Mouse (Mus musculus): Measurements from ENCODE around the gene Ncam2. TPM values are rescaled to one million over a fixed set of nuclear protein-coding genes. Genes with fewer than 3 reads are reported as not detected.

Ncam2 gene
- 0.39 and 0.74 TPM in 2 replicates for polyA plus RNA-seq (2016; fragmentation: Nextera tagmentation; extraction: Ambion mirVana)

DNA sequence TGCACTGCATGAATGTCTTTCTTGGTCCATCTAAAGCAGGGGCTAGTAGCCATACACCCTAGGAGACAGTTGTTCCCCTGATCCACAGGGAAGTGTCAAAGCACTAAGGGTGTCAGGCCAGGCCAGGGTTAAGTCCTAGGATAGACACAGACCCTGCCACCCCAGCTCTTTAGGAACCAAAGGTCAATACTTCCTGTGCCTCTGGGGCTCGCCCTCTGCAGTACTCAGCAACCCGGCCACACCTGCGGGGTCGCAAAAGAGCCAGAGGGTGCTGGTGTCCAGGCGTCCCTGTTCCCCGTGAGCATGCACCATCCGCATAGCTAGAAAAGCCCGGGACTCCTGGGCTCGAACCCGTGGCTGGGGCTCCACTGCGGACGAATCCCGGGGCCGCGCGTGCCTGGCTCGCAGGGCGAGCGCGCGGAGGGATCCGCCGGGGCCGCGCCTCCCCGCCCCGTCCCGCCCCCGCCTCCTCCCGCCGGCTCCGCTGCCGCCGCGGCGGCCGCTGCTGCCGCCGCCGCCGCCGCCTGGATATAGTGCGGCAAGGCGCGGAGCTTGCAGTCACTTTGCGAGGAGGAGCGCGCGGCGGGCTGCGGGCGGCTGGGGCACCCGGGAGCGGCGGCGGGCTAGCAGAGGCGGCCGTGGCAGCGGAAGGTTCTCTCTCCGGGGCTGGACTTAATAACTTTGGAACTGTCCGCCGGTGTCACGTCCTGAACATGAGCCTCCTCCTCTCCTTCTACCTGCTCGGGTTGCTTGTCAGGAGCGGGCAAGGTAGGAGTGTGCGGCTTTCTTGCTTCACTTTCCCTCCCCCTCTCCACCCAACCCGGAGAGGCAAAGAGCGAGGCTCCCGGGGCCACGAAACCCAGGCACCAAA lies at the start of gene Ncam2:
Ncam2 (plus strand) TSS at position 497 of the 871 bp plus-strand sequence.
- WGBS: under 1% methylated on average over 70 of the region's 70 CpGs
- H3K27me3 ChIP-seq (replicated peaks; ENCODE audit: low read depth, poor library complexity, severe bottlenecking): no peaks in the 10 kb centered on the region
- DNase-seq (ENCODE audit: low spot score): peak; percentile 83
- no peaks in the 10 kb centered on the region for H3K9me3 ChIP-seq
- H3K36me3 ChIP-seq (replicated peaks): no peaks in the 10 kb centered on the region
- peak within 1 kb of the TSS; percentile 65; the same call in 1 of the 2 replicates for H3K27ac ChIP-seq (replicated peaks)
- peak within 1 kb of the TSS; percentile 70 for H3K4me3 ChIP-seq
- peaks cover 5% of the 10 kb centered on the region for H3K4me1 ChIP-seq

DNA sequence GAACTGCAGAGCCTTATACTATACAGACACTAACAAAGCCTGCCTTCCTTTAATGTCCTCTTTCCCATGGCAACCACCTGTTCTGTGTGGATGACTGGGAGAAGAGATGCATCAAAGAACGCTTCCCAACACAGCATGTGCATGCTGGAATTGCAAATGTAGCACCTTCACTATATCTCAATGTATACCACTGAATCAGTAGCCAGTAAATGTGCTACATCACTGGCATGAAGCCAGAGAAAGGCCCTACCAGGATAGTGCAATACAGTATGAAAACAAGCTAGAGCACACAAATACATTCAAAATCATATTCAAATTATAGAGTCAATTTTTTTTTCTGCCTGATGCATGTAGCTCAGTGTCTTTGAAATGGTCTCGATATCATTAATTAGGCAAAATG lies 29.7 kb upstream of the Ncam2 start:
- no peaks in the 10 kb centered on the region for H3K27me3 ChIP-seq (replicated peaks; ENCODE audit: low read depth, poor library complexity, severe bottlenecking)
- WGBS: 81% methylated on average over 2 of the region's 2 CpGs
- no peak for DNase-seq (ENCODE audit: low spot score)
- no peak overlapping the region for H3K4me3 ChIP-seq
- no peak overlapping the region for H3K27ac ChIP-seq (replicated peaks)
- H3K4me1 ChIP-seq: no peaks in the 10 kb centered on the region
- H3K9me3 ChIP-seq: no peaks in the 10 kb centered on the region
- H3K36me3 ChIP-seq (replicated peaks): no peaks in the 10 kb centered on the region

DNA sequence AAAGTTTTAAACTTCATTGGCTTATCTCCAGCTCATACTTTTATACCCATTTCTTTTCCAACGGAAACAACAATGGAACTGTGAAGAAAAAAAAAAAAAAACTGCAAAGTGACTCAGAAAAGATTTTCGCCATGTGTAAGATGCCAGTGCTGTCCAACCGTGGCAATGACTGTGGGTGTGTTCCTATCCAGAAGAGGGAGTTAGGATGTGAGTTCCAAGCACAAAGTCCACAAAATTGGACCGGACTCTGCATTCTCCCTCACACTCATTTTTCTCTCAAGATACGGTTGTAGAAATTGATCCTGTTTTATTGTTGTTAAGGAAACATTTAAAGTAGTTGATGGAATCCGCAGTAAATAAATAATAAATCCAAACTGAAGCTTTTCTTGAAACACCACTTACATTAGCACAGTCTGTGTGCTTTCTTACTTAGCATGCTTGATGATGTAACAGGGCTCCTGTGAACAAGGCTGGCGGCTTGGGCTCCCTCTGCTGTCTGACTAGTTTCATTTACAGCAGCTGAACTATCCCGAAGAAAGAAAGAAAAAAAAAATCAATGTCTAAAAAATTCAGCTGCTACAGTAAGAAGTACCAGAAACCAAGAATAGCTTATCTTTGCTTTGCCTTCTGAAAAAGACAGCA lies 25.1 kb upstream of the Ncam2 start:
- 57% methylated on average over 8 of the region's 8 CpGs for WGBS
- H3K9me3 ChIP-seq: no peaks in the 10 kb centered on the region
- DNase-seq (ENCODE audit: low spot score): peak; percentile 50
- no peaks in the 10 kb centered on the region for H3K27me3 ChIP-seq (replicated peaks; ENCODE audit: low read depth, poor library complexity, severe bottlenecking)
- no peaks in the 10 kb centered on the region for H3K4me1 ChIP-seq
- H3K27ac ChIP-seq (replicated peaks): no peak overlapping the region
- H3K4me3 ChIP-seq: no peak overlapping the region
- H3K36me3 ChIP-seq (replicated peaks): no peaks in the 10 kb centered on the region

DNA sequence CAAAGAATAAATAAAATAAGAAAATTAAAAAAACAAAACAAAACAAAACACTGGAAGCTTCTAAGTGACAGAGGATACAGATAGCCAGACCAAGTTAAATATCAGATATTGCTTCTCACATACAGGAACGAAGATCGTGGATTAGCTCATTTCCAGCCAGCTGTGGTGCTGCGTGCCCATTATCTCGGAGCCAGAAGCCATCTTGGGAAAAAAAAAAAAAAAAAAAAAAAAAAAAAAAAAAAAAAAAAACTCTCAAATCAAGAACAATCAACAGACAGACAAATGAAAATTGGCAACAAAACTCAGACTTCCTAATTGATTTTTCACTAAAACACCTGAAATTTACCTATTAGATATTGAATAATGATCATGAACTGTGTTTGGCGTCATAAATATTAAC lies 20.7 kb upstream of the Ncam2 start:
- H3K4me3 ChIP-seq: no peak overlapping the region
- H3K9me3 ChIP-seq: no peaks in the 10 kb centered on the region
- H3K36me3 ChIP-seq (replicated peaks): no peaks in the 10 kb centered on the region
- H3K27me3 ChIP-seq (replicated peaks; ENCODE audit: low read depth, poor library complexity, severe bottlenecking): no peaks in the 10 kb centered on the region
- DNase-seq (ENCODE audit: low spot score): no peak
- H3K27ac ChIP-seq (replicated peaks): no peak overlapping the region
- 90% methylated on average over 5 of the region's 5 CpGs for WGBS
- H3K4me1 ChIP-seq: no peaks in the 10 kb centered on the region

DNA sequence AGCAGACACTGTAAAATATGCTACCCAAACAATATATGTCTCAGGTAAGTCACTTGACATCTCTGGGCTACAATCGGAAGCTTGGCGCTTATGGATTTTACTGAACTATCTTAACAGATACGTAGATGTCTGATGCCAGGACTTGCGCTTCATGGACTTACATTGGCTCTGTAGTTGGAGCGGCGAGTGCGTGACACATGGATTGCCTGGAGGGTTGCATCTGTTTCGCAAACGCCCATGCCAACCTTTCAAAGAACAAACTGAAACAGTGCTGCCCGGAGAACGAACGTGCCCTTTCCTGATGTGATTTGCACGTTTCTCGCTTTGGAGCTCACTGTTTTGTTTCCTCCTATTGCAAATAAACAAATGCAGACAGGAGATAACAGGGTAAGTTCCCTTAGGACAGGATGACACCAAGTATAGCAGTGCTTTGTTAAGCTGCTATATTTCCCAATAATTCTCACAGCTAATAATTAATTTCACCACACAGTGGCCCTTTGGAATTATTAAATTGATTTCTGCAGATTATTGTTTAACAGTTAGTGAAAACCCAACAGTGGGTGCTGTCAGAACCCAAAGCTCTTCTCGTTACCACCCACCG lies 12.8 kb upstream of the Ncam2 start:
- no peak overlapping the region for H3K4me3 ChIP-seq
- H3K27ac ChIP-seq (replicated peaks): no peak overlapping the region
- H3K4me1 ChIP-seq: no peaks in the 10 kb centered on the region
- no peaks in the 10 kb centered on the region for H3K27me3 ChIP-seq (replicated peaks; ENCODE audit: low read depth, poor library complexity, severe bottlenecking)
- DNase-seq (ENCODE audit: low spot score): no peak
- H3K9me3 ChIP-seq: no peaks in the 10 kb centered on the region
- no peaks in the 10 kb centered on the region for H3K36me3 ChIP-seq (replicated peaks)
- WGBS: 84% methylated on average over 16 of the region's 16 CpGs

GRCm38 (mm10) chr16:81191621-81192020 lies 8.9 kb upstream of the Ncam2 start:
- no peak for DNase-seq (ENCODE audit: low spot score)
- WGBS: 86% methylated on average over 2 of the region's 2 CpGs
- H3K36me3 ChIP-seq (replicated peaks): no peaks in the 10 kb centered on the region
- no peaks in the 10 kb centered on the region for H3K27me3 ChIP-seq (replicated peaks; ENCODE audit: low read depth, poor library complexity, severe bottlenecking)
- no peak overlapping the region for H3K27ac ChIP-seq (replicated peaks)
- no peak overlapping the region for H3K4me3 ChIP-seq
- no peaks in the 10 kb centered on the region for H3K4me1 ChIP-seq
- no peaks in the 10 kb centered on the region for H3K9me3 ChIP-seq

GRCm38 (mm10) chr16:81192607-81193006 lies 7.9 kb upstream of the Ncam2 start:
- Histone ChIP-seq H3K36me3 (replicated peaks) (no peaks in the 10 kb centered on the region), H3K27me3 (replicated peaks; ENCODE audit: low read depth, poor library complexity, severe bottlenecking) (no peaks in the 10 kb centered on the region), H3K4me3 (no peak overlapping the region), H3K27ac (replicated peaks) (no peak overlapping the region), H3K4me1 (no peaks in the 10 kb centered on the region), H3K9me3 (no peaks in the 10 kb centered on the region)
- WGBS: 79% methylated on average over 4 of the region's 4 CpGs
- DNase-seq (ENCODE audit: low spot score): no peak

DNA sequence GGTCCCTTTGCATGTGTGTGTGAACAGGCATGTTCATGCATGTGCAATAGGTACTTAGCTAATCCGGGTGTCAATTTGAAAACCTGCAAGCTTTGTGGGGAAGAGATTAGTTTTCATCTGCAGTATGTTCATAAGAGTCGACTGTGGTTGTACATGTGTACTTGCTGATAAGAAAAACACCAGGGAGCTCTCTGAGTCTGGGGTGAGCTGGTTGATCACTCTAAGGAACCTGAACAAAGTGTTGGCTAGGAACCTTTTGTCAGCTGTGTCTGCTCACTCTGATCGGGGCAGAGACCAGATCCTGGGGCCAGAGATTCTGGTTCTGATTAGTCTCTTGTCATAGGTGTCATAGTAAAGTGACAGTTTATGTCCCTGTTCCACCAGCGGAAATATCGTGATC lies 1.0 kb upstream of the Ncam2 start:
- Histone ChIP-seq H3K9me3 (no peaks in the 10 kb centered on the region), H3K4me1 (peaks cover 5% of the 10 kb centered on the region), H3K4me3 (no peak overlapping the region), H3K27me3 (replicated peaks; ENCODE audit: low read depth, poor library complexity, severe bottlenecking) (no peaks in the 10 kb centered on the region), H3K27ac (replicated peaks) (no peak overlapping the region), H3K36me3 (replicated peaks) (no peaks in the 10 kb centered on the region)
- WGBS: 80% methylated on average over 5 of the region's 5 CpGs
- no peak for DNase-seq (ENCODE audit: low spot score)

DNA sequence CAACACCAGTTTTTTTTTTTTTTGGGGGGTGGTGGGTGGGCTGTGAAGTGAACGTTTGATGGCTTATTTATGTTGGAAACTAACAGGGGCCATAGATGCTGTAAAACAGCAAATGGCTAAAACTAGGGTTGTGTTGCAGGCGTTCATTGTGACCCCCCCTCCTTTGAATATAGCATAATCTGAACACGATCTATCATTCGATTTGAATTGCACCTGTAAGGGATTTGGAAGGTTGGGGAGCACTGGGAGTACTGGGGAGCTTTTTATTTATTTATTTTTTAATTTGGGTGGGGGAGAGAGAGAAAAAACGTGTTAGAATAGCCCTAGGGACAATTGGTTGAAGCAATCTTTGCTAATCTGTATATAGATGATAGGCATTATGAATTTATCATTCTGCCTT lies 974 bp downstream of the Ncam2 start:
- H3K36me3 ChIP-seq (replicated peaks): no peaks in the 10 kb centered on the region
- peak overlapping the region; percentile 70; the same call in 1 of the 2 replicates for H3K4me3 ChIP-seq
- no peak overlapping the region for H3K27ac ChIP-seq (replicated peaks)
- H3K4me1 ChIP-seq: peaks cover 5% of the 10 kb centered on the region
- H3K27me3 ChIP-seq (replicated peaks; ENCODE audit: low read depth, poor library complexity, severe bottlenecking): no peaks in the 10 kb centered on the region
- H3K9me3 ChIP-seq: no peaks in the 10 kb centered on the region
- WGBS: 48% methylated on average over 5 of the region's 5 CpGs
- DNase-seq (ENCODE audit: low spot score): no peak

DNA sequence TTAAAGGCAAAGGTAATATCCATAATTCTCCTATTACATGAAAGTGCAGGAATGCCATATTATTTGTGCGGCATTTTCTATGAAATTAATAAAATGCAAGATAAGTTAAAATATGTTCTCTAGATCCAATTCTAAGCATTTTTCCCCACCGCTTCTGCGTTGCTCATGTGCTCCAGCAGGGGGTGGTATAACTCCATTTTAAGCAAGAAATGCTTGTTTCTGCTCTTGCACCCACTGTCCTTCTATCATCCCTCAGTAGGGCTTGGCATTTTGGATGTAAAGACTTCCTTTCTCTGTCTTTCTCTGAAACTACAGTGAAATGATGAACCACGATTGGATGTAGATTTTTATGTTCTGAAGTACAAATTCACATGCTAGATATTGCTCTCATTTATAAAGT lies 1.5 kb downstream of the Ncam2 start:
- Histone ChIP-seq H3K27me3 (replicated peaks; ENCODE audit: low read depth, poor library complexity, severe bottlenecking) (no peaks in the 10 kb centered on the region), H3K27ac (replicated peaks) (no peak overlapping the region), H3K36me3 (replicated peaks) (no peaks in the 10 kb centered on the region), H3K4me3 (no peak overlapping the region), H3K4me1 (peaks cover 5% of the 10 kb centered on the region), H3K9me3 (no peaks in the 10 kb centered on the region)
- 13% methylated on average over 4 of the region's 4 CpGs for WGBS
- peak; percentile 45 for DNase-seq (ENCODE audit: low spot score)

- 80% methylated on average over 8 of the region's 8 CpGs for WGBS
- Histone ChIP-seq H3K36me3 (replicated peaks) (no peaks in the 10 kb centered on the region), H3K27ac (replicated peaks) (no peak overlapping the region), H3K27me3 (replicated peaks; ENCODE audit: low read depth, poor library complexity, severe bottlenecking) (no peaks in the 10 kb centered on the region), H3K4me3 (no peak overlapping the region), H3K4me1 (peaks cover 5% of the 10 kb centered on the region), H3K9me3 (no peaks in the 10 kb centered on the region)
- no peak for DNase-seq (ENCODE audit: low spot score)
Measured at GRCm38 (mm10) chr16:81202721-81203161, 2.2 kb downstream of the Ncam2 start.

GRCm38 (mm10) chr16:81204405-81205034 lies 4.0 kb downstream of the Ncam2 start:
- H3K9me3 ChIP-seq: no peaks in the 10 kb centered on the region
- H3K4me1 ChIP-seq: peaks cover 5% of the 10 kb centered on the region
- no peaks in the 10 kb centered on the region for H3K27me3 ChIP-seq (replicated peaks; ENCODE audit: low read depth, poor library complexity, severe bottlenecking)
- H3K4me3 ChIP-seq: no peak overlapping the region
- DNase-seq (ENCODE audit: low spot score): no peak
- H3K36me3 ChIP-seq (replicated peaks): no peaks in the 10 kb centered on the region
- no peak overlapping the region for H3K27ac ChIP-seq (replicated peaks)
- 67% methylated on average over 12 of the region's 12 CpGs for WGBS
